Mouse (Mus musculus): ENCODE measurements around the gene Bcs1l. TPM values are rescaled to one million over a fixed set of nuclear protein-coding genes. Genes with fewer than 3 reads are reported as not detected.

The Bcs1l gene
- polyA plus RNA-seq (2017; shearing (Covaris generic)) = 13.3 TPM

DNA sequence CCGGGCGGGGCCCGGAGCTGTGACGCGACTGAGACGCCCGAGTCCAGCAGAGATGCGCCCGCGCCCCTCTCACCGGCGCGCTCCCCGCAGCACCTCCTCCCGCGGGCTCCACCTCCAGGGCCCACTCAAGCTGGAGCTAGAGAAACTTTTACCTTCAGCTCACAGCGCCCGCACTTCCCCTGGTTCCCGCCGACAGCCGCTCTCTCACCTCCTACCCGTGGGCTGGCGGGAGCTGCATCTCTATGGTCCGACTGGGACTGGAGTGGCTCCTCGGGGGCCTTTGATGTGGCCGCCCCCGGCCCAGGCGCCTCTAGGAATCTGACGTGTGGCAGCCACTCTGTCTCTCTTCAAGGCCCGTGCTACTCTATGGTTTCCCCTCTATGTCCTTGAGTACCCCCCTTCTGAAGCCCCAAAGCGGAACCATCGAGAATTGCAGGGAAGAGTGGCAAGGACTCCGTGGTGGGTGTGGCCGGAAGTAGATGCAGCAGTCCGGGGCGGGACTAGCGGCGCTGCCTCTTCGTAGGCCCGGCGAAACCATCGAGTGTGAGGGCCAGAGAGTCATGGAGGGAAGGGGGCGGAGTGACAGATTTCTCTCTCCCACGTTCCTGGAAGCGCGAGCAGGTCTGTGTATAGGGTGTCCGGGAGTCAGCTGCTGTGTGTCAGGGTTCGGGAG, at the start of gene Bcs1l, which contains the start of gene Zfp142:
TSS of gene Bcs1l (plus strand) at position 517 of the 673 bp plus-strand sequence.
TSS of gene Zfp142 (minus strand) at position 474 of the 673 bp plus-strand sequence.

DNA sequence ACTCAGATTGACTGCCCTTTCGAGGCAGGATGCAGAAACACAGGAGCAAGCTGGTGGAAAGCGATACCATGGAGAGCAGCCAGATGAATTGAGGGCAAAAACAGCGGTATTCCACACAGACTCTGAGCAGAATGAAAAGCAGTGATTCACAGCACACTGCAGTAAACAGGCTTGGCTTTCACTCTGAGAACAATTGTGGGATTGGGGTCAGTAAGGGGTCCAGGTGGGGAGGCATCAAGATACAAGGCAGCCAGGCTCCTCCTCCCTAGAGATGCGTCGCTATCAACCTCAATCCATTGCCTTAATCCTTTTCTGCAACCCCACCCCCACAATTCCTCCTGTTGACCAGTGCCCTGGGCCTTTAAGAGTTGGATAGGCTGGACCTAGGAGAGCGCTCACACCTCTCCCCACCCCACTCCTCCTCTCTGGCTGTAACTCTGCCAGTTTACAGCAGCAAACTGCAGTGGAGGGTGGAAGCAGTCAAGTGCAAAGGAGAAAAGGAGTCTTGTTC, 45.6 kb upstream of the Bcs1l start, which contains the start of gene Plcd4:
TSS of gene Plcd4 (plus strand) at position 438 of the 511 bp plus-strand sequence.

DNA sequence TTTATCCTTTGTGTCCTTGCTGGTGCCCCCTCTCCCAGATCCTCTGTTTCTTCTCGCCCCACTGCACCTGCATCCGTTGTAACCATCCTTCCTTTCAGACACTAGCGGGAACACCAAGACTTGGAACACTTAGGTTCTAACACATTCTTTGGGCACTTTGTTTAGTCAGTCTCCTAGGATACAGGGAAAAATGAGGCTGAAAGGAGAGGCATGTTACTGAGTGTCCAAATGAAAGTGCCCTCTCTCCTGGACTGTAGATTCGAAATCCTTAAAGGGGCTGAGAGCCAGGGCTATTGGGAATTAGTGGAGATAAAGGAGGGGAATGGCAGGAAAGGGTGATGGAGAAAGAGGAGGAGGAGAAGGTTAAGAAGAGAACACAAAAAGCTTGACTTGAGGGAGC, 43.9 kb upstream of the Bcs1l start, which contains the start of gene Usp37:
TSS of gene Usp37 (minus strand) at position 101 of the 400 bp plus-strand sequence.

DNA sequence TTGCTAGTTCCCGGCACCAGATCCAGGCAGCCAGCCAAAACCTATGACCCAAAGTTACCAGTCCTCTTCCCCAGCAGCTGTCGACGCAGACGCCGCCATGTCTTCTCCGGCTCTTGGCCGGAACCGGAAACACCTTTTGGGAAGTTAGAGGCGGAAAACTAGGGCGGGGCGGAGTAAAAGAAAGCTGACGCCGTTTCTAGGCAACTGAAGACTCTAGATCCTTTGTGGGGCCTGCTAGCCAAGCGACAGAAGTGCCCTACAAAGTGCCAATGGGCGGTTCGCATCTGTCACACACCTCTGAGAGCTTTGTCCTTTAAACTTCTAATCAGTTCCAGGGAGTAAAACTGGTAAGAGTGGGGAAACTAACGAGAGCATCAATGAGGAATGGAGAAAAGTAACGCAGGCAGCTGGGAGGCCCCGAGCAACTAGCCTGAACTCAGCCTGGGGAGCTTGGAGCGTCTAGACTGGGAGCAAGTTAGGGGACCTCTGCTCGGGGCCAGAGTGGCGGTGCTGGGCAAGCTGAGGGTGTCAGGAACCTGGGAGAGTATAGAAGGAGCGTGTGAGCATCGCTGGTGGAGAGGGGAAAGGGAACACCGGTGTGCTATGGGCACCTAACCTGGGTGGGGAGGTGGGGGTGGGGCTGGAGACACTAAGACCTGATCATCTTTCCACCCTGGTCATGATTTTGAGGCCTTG, 13.3 kb downstream of the Bcs1l start, which contains the start of the genes Rnf25 and Stk36:
TSS of gene Rnf25 (minus strand) at position 131 of the 696 bp plus-strand sequence.
TSS of gene Stk36 (plus strand) at position 179 of the 696 bp plus-strand sequence.

Other genes starting within 250 kb of the Bcs1l start
- not detected for gene Catip, start 226.2 kb upstream of the Bcs1l start, polyA plus RNA-seq (2017; shearing (Covaris generic))
- gene Slc11a1, start 213.1 kb upstream of the Bcs1l start, polyA plus RNA-seq (2017; shearing (Covaris generic)) = 1.7 TPM
- 5.1 TPM for gene Ctdsp1, start 196.8 kb upstream of the Bcs1l start, polyA plus RNA-seq (2017; shearing (Covaris generic))
- 0.17 TPM for gene Vil1, start 178.9 kb upstream of the Bcs1l start, polyA plus RNA-seq (2017; shearing (Covaris generic))
- gene Cnot9, start 82.2 kb upstream of the Bcs1l start, polyA plus RNA-seq (2017; shearing (Covaris generic)) = 33.4 TPM
- 0.12 TPM for gene Plcd4, start 45.4 kb upstream of the Bcs1l start, polyA plus RNA-seq (2017; shearing (Covaris generic))
- 14.4 TPM for gene Usp37, start 44.0 kb upstream of the Bcs1l start, polyA plus RNA-seq (2017; shearing (Covaris generic))
- 20.0 TPM for gene Zfp142, start within 50 bp of the Bcs1l start, polyA plus RNA-seq (2017; shearing (Covaris generic))
- gene Rnf25, start 13.1 kb downstream of the Bcs1l start, polyA plus RNA-seq (2017; shearing (Covaris generic)) = 27.3 TPM
- gene Stk36, start 13.2 kb downstream of the Bcs1l start, polyA plus RNA-seq (2017; shearing (Covaris generic)) = not detected
- gene Ttll4, start 73.5 kb downstream of the Bcs1l start, polyA plus RNA-seq (2017; shearing (Covaris generic)) = 32.5 TPM
- gene Cyp27a1, start 125.3 kb downstream of the Bcs1l start, polyA plus RNA-seq (2017; shearing (Covaris generic)) = 0.39 TPM
- gene Prkag3, start 160.9 kb downstream of the Bcs1l start, polyA plus RNA-seq (2017; shearing (Covaris generic)) = not detected
- gene Wnt6, start 183.6 kb downstream of the Bcs1l start, polyA plus RNA-seq (2017; shearing (Covaris generic)) = not detected
- 2.3 TPM for gene Wnt10a, start 203.2 kb downstream of the Bcs1l start, polyA plus RNA-seq (2017; shearing (Covaris generic))